Mouse (Mus musculus) cerebellum, adult 2 months (tissue): ENCODE results near the gene 4931414P19Rik.

Source experiments
- CTCF ChIP-seq: fragments of 200-500 bp; IDR thresholded peaks from 2 replicates; pipeline ENCODE4 v1.5.1; 2011; ENCODE audit warnings: low read depth, mild to moderate bottlenecking, control low read depth, low read length, moderate library complexity, borderline replicate concordance; ENCODE audit not compliant: insufficient read depth
- POLR2A ChIP-seq: fragments of 200-500 bp; IDR thresholded peaks from 2 replicates; pipeline ENCODE4 v1.6.1; 2011; ENCODE audit warnings: low read length, control low read depth, borderline replicate concordance; ENCODE audit not compliant: insufficient read depth

GRCm38 (mm10) chr14:54538580-54538979 lies 67.2 kb downstream of the 4931414P19Rik start:
- no peak for TF ChIP-seq POLR2A
- TF ChIP-seq CTCF: no peak
